Mouse (Mus musculus) liver, embryonic 16.5 days (tissue): ENCODE results near the gene Lrmda. TPM values are rescaled to one million over a fixed set of nuclear protein-coding genes. Genes with fewer than 3 reads are reported as not detected.

Source experiments
- ATAC-seq: fragments of 200-750 bp; cut with Nextera tagmentation; 2 replicates; pipeline ENCODE4 v1.8.0; 2017; ENCODE audit warnings: low read depth, mild to moderate bottlenecking, moderate number of reproducible peaks, moderate library complexity
- H3K27ac ChIP-seq: fragments of 300-500 bp; sonication (generic); 2 replicates; pipeline ENCODE4 v1.5.1; 2014; ENCODE audit warnings: mild to moderate bottlenecking, low read length
- H3K27me3 ChIP-seq: fragments of 300-500 bp; sonication (generic); 2 replicates; pipeline ENCODE4 v1.6.1; 2014; ENCODE audit warnings: low read depth, low read length, mixed read lengths; ENCODE audit not compliant: control insufficient read depth, insufficient read depth
- H3K36me3 ChIP-seq: fragments of 300-500 bp; sonication (generic); 2 replicates; pipeline ENCODE4 v1.6.1; 2014; ENCODE audit warnings: mild to moderate bottlenecking; ENCODE audit not compliant: control insufficient read depth, insufficient read depth
- H3K4me1 ChIP-seq: fragments of 300-500 bp; sonication (generic); 2 replicates; pipeline ENCODE4 v1.6.1; 2014; ENCODE audit warnings: low read depth, low read length, mixed read lengths; ENCODE audit not compliant: control insufficient read depth
- H3K4me2 ChIP-seq: fragments of 300-500 bp; sonication (generic); 2 replicates; pipeline ENCODE4 v1.6.1; 2014; ENCODE audit warnings: low read depth, low read length, mixed read lengths
- H3K4me3 ChIP-seq: fragments of 300-500 bp; sonication (generic); 2 replicates; pipeline ENCODE4 v1.5.1; 2014; ENCODE audit warnings: low read depth, mild to moderate bottlenecking, low read length
- H3K9ac ChIP-seq: fragments of 300-500 bp; sonication (generic); 2 replicates; pipeline ENCODE4 v1.6.1; 2014; ENCODE audit warnings: low read depth, low read length
- H3K9me3 ChIP-seq: fragments of 300-500 bp; sonication (generic); replicated peaks from 2 replicates; pipeline ENCODE4 v1.6.1; 2016; ENCODE audit warnings: low read length; ENCODE audit not compliant: control insufficient read depth
- WGBS: fragments of 180-500 bp; shearing (Covaris S2); extraction: QIAGEN DNeasy Blood & Tissue Kit; methylation state at CpG from one replicate; pipeline ENCODE4 v1.1.7; 2014; ENCODE audit not compliant: insufficient replicate concordance; 5-methylcytosine and 5-hydroxymethylcytosine counted together
- polyA plus RNA-seq: library from polyadenylated mRNA; unstranded; fragments of >200 nt; fragmentation: Nextera tagmentation; extraction: Ambion mirVana; gene quantifications from 2 replicates; pipeline ENCODE4 v1.2.1, GENCODE M21; 2015

Gene Lrmda
- polyA plus RNA-seq, 1 experiment from 2014 or later: 0.46 TPM

DNA sequence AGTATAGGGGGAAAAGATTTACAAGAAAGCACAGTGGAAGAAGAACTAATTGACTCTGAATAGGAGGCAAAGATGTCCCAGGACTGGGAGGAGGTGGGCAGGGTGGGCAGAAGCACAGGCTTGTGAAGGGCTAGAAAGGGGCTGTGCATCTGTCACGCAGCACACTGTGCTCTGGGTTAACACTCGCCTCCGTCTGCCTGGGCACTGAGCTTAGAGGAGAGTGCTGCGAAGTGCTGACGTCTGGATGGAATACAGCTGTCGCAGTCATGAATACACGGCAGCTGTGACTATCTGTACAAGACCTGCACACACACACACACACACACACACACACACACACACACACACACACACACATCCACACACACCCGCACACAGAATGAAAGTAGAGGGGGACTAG, 73.6 kb downstream of the Lrmda start:
- WGBS: 59% methylated on average over 8 of the region's 8 CpGs

DNA sequence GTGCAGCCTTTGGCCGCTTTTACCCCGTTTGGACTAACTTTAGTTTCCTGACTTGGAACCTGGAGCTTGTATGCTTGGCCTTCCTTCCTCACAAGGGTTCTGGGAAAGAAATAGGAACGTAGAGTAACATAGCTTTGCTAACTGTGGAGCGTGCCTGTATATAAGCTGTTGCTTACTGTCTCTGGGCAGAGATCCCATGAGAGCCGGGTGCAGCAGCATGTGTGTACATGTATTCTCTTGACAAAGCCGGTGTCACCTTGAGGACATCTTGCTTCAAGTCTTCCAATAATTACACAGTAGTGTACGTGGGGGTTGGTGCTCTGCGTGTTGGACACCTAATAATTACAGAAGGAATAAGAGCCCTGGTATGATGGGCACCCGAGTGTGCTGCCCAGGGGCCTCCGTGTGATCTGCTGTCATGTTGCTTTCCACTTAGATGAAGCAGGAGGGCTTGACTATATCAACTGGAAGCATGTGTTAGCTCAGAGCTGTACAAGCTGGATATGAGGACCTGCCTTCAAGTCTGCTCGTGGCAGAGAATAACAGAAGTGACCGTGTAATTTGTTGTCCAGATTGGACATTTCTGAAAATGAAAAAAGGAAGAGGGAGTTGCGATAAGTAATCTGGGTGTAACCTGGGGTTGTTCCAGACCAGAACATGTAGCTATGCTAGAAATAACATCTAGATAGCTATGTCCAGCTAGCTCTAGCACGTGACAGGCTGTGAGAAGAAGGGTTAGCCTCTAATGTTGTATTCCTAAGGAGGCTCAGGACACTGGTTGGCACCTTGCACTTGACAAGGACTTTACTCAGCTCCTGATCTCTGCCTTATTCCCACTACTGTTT, 82.7 kb downstream of the Lrmda start:
- Histone ChIP-seq H3K27ac (no peak overlapping the region), H3K4me3 (no peak overlapping the region), H3K4me1 (no peaks in the 10 kb centered on the region), H3K9ac (no peak overlapping the region), H3K4me2 (no peak overlapping the region), H3K36me3 (no peaks in the 10 kb centered on the region), H3K27me3 (no peaks in the 10 kb centered on the region), H3K9me3 (no peaks in the 10 kb centered on the region; the same call in 1 of the 2 replicates)
- ATAC-seq: no peak
- WGBS: 62% methylated on average over 14 of the region's 14 CpGs

More for the DNA sequence above, 73.6 kb downstream of the Lrmda start:
- Histone ChIP-seq H3K36me3 (no peaks in the 10 kb centered on the region), H3K4me2 (no peak overlapping the region), H3K4me1 (no peaks in the 10 kb centered on the region), H3K9ac (no peak overlapping the region), H3K27ac (no peak overlapping the region), H3K4me3 (no peak overlapping the region), H3K9me3 (no peaks in the 10 kb centered on the region), H3K27me3 (no peaks in the 10 kb centered on the region)
- no peak for ATAC-seq

DNA sequence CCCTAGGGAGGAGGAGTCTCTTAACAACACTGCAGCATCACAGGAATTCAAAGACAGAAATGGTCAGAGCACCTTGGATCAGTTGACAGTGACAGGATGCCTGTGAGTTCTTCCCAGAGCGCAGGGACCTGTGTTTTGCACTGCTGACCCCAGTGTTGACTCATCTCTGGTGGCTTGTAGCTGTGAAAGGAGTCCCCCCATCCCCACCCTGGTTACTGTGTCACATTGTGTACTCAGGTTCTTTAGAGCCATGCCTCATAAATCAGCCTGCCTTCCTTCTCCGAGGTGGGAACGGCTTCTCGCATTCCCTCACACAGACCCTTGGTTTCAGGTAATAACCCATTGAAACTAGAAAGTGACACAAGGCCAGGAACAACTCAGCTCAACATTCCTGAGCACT, 86.3 kb downstream of the Lrmda start:
- no peak overlapping the region for H3K9ac ChIP-seq
- no peak overlapping the region for H3K27ac ChIP-seq
- no peaks in the 10 kb centered on the region for H3K36me3 ChIP-seq
- no peaks in the 10 kb centered on the region for H3K27me3 ChIP-seq
- no peaks in the 10 kb centered on the region for H3K9me3 ChIP-seq
- no peak overlapping the region for H3K4me2 ChIP-seq
- H3K4me3 ChIP-seq: no peak overlapping the region
- no peaks in the 10 kb centered on the region for H3K4me1 ChIP-seq
- ATAC-seq: no peak
- WGBS: 66% methylated on average over 4 of the region's 4 CpGs

DNA sequence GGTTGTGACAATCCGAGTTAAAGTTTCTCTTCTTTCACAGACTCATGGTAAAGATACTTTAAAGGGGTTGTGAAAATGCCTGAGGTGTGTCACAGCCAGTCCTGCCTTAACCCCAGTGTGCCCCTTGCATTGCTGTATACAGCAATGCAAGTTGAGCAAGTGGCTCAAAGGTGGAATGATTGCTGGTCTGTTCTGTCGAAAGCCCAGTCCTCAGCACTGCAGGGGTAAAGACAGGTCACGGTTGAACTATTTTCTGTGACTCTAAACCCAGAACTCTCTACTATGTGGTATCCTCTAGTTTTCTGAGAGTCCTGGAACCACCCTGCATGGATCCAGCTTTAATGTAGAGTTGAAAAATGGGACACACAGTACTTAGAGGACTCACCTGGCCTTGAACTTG, 87.3 kb downstream of the Lrmda start:
- Histone ChIP-seq H3K4me3 (no peak overlapping the region), H3K9ac (no peak overlapping the region), H3K4me1 (no peaks in the 10 kb centered on the region), H3K27ac (no peak overlapping the region), H3K9me3 (no peaks in the 10 kb centered on the region), H3K36me3 (no peaks in the 10 kb centered on the region), H3K27me3 (no peaks in the 10 kb centered on the region), H3K4me2 (no peak overlapping the region)
- 57% methylated on average over 3 of the region's 3 CpGs for WGBS
- ATAC-seq: no peak

DNA sequence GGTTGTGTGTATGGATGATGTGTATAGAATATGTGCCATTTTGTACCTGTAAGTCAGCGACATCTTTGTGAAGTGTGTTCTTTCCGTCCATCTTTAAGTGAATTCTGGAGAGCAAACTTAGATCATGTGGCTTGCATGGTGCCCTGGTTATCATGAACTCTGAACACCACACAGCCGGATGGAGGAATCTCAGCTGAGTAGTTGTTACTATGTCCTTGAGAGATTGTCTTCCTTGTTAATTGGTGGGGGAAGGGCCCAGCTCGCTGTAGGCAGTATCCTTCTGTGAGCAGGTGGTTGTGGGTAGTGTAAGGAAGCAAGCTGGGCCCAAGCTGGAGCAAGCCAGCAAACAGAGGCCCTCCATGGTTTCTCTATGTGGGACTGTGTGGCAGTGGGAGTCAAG, 89.9 kb downstream of the Lrmda start:
- H3K27ac ChIP-seq: no peak overlapping the region
- H3K36me3 ChIP-seq: no peaks in the 10 kb centered on the region
- ATAC-seq: no peak
- no peak overlapping the region for H3K4me2 ChIP-seq
- no peaks in the 10 kb centered on the region for H3K9me3 ChIP-seq
- no peak overlapping the region for H3K9ac ChIP-seq
- WGBS: 44% methylated on average over 4 of the region's 4 CpGs
- H3K27me3 ChIP-seq: no peaks in the 10 kb centered on the region
- no peak overlapping the region for H3K4me3 ChIP-seq
- no peaks in the 10 kb centered on the region for H3K4me1 ChIP-seq

DNA sequence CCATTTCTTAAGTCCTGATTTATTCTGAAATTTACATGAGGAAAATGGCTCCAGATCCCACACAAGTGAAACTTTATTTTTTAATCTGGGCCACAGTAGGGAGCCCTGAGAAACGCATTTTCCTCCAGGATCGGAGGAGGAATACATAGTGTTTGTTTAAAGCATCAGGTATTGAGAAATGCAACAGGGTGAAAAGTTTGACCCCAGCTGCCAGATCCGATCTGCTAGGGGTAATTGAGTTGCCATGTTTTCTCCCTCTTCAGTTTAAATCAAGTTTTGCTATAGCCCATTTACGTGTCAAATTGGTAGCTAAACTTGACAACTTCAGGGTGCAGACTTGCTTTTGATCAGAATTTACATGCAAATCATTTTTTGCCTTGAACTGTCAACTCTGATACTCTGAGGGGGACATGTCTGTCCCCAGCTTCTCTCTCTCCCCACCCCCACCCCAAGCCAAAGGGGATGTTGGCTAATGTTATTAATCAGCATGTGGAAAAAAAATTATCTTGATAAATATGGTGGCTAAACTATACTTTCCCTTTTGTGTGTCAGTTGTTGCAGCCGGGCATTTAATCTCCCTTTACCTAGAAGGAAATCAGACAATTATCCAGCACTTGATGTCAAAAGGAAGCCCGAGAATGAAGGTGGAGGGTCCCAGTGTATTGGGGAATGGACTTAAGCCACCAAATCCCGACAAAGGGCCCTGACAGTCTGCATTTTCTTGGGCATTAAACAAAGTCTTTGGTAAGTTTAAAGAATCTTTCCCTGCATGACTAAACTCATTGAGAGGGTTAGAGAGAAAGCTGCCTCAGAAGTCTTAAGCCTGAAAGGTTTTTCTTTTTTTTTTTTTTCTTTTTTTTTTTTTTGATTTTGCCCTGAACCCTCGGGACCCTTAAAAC, 94.2 kb downstream of the Lrmda start:
- Histone ChIP-seq H3K9me3 (no peaks in the 10 kb centered on the region), H3K36me3 (no peaks in the 10 kb centered on the region), H3K27ac (no peak overlapping the region), H3K4me1 (no peaks in the 10 kb centered on the region), H3K4me3 (no peak overlapping the region), H3K4me2 (no peak overlapping the region), H3K9ac (no peak overlapping the region), H3K27me3 (no peaks in the 10 kb centered on the region)
- no peak for ATAC-seq
- 52% methylated on average over 8 of the region's 8 CpGs for WGBS

DNA sequence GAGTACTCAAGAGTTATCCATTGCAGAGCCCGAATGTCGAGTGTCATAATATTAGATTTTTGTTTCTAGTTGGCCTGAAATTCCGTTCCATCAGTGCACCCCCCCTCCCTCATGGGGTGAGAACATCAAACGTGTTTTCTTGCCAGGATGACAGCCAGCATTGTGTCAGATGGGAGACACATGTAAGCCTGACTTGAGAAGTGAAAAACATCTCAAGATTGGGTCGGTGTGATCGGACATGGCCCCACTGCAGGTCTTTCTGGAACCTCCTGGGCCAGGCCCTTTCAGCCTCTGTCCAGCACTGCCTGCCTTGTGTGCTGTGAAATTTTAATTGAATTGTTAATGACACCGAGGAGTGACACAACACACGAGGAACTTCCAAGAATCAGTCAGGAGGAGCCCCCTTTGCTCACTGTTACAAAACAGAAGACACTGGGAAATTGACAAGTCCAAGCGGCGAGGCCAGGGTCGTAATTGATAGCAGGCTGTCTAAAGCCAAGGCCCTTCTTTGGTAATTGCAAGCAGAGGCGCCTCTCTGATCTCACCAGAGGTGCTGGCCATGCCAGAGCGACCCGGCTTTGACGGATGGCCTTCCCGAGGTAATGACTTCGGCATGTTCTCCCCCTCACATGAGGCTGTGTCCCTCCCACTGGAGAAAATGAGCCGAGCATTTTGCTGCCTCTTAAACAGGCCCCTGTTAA, 95.3 kb downstream of the Lrmda start:
- Histone ChIP-seq H3K36me3 (no peaks in the 10 kb centered on the region), H3K27me3 (no peaks in the 10 kb centered on the region), H3K9me3 (no peaks in the 10 kb centered on the region), H3K4me1 (no peaks in the 10 kb centered on the region), H3K4me3 (no peak overlapping the region), H3K9ac (no peak overlapping the region), H3K27ac (no peak overlapping the region), H3K4me2 (no peak overlapping the region)
- no peak for ATAC-seq
- WGBS: 60% methylated on average over 18 of the region's 18 CpGs

DNA sequence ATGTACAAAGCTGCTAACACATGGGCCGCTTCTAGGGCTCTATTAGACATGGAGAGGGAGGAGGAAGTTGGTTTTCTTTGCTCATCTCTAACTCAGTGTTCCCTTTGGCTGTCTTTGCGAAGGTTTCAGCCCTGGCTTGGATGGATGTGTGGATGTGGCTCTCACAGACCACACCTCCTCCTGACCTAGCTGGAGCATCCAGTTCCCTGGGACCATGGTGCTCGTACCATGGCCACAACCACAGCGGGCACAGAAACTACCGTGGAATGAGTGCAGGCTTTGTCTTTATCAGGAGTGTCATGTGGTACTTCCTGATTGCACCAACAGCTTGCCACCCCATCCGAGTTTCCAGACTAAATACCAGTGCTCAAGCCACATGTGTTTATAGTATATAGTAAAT, 98.6 kb downstream of the Lrmda start:
- no peaks in the 10 kb centered on the region for H3K27me3 ChIP-seq
- 39% methylated on average over 6 of the region's 6 CpGs for WGBS
- H3K4me1 ChIP-seq: no peaks in the 10 kb centered on the region
- no peaks in the 10 kb centered on the region for H3K9me3 ChIP-seq
- no peak overlapping the region for H3K4me3 ChIP-seq
- H3K4me2 ChIP-seq: no peak overlapping the region
- no peak overlapping the region for H3K27ac ChIP-seq
- no peaks in the 10 kb centered on the region for H3K36me3 ChIP-seq
- H3K9ac ChIP-seq: no peak overlapping the region
- no peak for ATAC-seq
